Mouse (Mus musculus) bone marrow, adult 2 months (tissue): Measurements from ENCODE around the gene Mrc2.

ENCODE experiments used
- CTCF ChIP-seq: fragments of 200-500 bp; IDR thresholded peaks from 2 replicates; pipeline ENCODE4 v1.5.1; 2011; ENCODE audit warnings: low read length, control low read depth; ENCODE audit not compliant: control insufficient read depth, insufficient read depth
- POLR2A ChIP-seq: fragments of 200-500 bp; IDR thresholded peaks from 2 replicates; pipeline ENCODE4 v1.6.1; 2011; ENCODE audit warnings: low read depth, mild to moderate bottlenecking, control low read depth, low read length, borderline replicate concordance; ENCODE audit not compliant: control insufficient read depth

- TF ChIP-seq CTCF (no peak), POLR2A (no peak)
Measured at GRCm38 (mm10) chr11:105315296-105315695, 22.9 kb downstream of the Mrc2 start.
